Mouse (Mus musculus): Measurements from ENCODE around the gene Gpc6.

The Gpc6 gene

GRCm38 (mm10) chr14:118021867-118022543, 1096.9 kb downstream of the Gpc6 start:
- DNase-seq (ENCODE audit: low spot score), result no peak

Data from ovary, postnatal 36 days (tissue).